Mouse (Mus musculus) neural tube, embryonic 12.5 days (tissue): ENCODE data around the gene Zfp748. TPM values are rescaled to one million over a fixed set of nuclear protein-coding genes. Genes with fewer than 3 reads are reported as not detected.

ENCODE experiments used
- ATAC-seq: fragments of 200-750 bp; cut with Nextera tagmentation; 2 replicates; pipeline ENCODE4 v1.8.0; 2017; ENCODE audit warnings: low read depth, mild to moderate bottlenecking, moderate TSS enrichment, moderate library complexity; ENCODE audit not compliant: low FRiP score
- H3K27ac ChIP-seq: fragments of 300-500 bp; sonication (generic); 2 replicates; pipeline ENCODE4 v1.5.1; 2016
- H3K27me3 ChIP-seq: fragments of 300-500 bp; sonication (generic); replicated peaks from 2 replicates; pipeline ENCODE4 v1.6.1; 2016; ENCODE audit warnings: mild to moderate bottlenecking
- H3K36me3 ChIP-seq: fragments of 300-500 bp; sonication (generic); 2 replicates; pipeline ENCODE4 v1.6.1; 2016; ENCODE audit warnings: mild to moderate bottlenecking
- H3K4me1 ChIP-seq: fragments of 300-500 bp; sonication (generic); 2 replicates; pipeline ENCODE4 v1.6.1; 2016
- H3K4me2 ChIP-seq: fragments of 300-500 bp; sonication (generic); replicated peaks from 2 replicates; pipeline ENCODE4 v1.6.1; 2016; ENCODE audit warnings: mild to moderate bottlenecking
- H3K4me3 ChIP-seq: fragments of 300-500 bp; sonication (generic); 2 replicates; pipeline ENCODE4 v1.5.1; 2016
- H3K9ac ChIP-seq: fragments of 300-500 bp; sonication (generic); 2 replicates; pipeline ENCODE4 v1.6.1; 2016; ENCODE audit warnings: mild to moderate bottlenecking
- H3K9me3 ChIP-seq: fragments of 300-500 bp; sonication (generic); 2 replicates; pipeline ENCODE4 v1.6.1; 2016; ENCODE audit warnings: mild to moderate bottlenecking
- WGBS: fragments of 180-500 bp; shearing (Covaris S2); methylation state at CpG from one replicate; pipeline ENCODE4 v1.1.7; 2016; 5-methylcytosine and 5-hydroxymethylcytosine counted together
- polyA plus RNA-seq: library from polyadenylated mRNA; unstranded; fragments of >200 nt; fragmentation: Nextera tagmentation; extraction: Ambion mirVana; gene quantifications from 2 replicates; pipeline ENCODE4 v1.2.1, GENCODE M21; 2016

Zfp748 gene
- 15.5 and 16.6 TPM in 2 replicates for polyA plus RNA-seq

- H3K4me3 ChIP-seq, result peak within 1 kb of the TSS; percentile 84
- H3K9ac ChIP-seq, result peak within 1 kb of the TSS; percentile 79
- no peaks in the 10 kb centered on the region for H3K9me3 ChIP-seq
- H3K4me1 ChIP-seq, result peaks cover 9% of the 10 kb centered on the region
- ATAC-seq, result no peak
- H3K27ac ChIP-seq, result peak within 1 kb of the TSS; percentile 65
- WGBS, result 77% methylated on average over 4 of the region's 4 CpGs
- H3K36me3 ChIP-seq, result no peaks in the 10 kb centered on the region
- H3K27me3 ChIP-seq, result no peaks in the 10 kb centered on the region
- H3K4me2 ChIP-seq, result peak within 1 kb of the TSS; percentile 65
These were observed at the start of gene Zfp748 for GRCm38 (mm10) chr13:67553730-67554129. TSS of gene Zfp748 (minus strand) at chr13:67553830.

DNA sequence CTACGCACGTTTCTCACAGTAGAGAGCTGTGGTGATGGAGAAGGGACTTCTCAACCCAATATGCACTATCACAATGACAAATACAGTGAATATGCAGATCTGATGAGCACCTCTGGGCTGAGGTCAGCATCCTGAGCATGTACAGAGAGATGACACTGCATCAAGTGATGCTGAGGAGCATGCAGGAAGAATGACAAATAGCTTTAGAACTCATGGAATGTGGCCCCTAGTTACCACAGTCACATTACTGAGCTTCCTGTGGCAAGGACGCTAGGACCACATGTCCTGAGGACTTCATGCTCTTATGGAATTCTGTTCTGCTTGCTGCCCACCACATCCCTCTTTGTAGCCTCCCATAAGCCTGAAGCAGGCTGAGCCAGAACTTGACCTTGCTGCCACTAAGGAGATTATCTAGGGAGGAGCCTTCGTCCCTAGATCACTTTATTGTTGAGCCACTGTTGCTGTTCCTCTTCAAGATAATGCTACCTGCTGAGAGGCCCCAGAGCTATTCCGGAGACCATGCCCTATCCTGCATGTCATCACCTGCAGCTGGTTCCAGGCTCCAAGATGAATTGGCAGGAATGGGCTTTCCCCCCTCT lies 19.1 kb upstream of the Zfp748 start:
- no peak overlapping the region for H3K4me2 ChIP-seq
- H3K27me3 ChIP-seq, result no peaks in the 10 kb centered on the region
- no peaks in the 10 kb centered on the region for H3K4me1 ChIP-seq
- ATAC-seq, result no peak
- no peak overlapping the region for H3K27ac ChIP-seq
- no peaks in the 10 kb centered on the region for H3K36me3 ChIP-seq
- H3K9me3 ChIP-seq, result no peaks in the 10 kb centered on the region
- 68% methylated on average over 5 of the region's 5 CpGs for WGBS
- no peak overlapping the region for H3K9ac ChIP-seq
- H3K4me3 ChIP-seq, result no peak overlapping the region

DNA sequence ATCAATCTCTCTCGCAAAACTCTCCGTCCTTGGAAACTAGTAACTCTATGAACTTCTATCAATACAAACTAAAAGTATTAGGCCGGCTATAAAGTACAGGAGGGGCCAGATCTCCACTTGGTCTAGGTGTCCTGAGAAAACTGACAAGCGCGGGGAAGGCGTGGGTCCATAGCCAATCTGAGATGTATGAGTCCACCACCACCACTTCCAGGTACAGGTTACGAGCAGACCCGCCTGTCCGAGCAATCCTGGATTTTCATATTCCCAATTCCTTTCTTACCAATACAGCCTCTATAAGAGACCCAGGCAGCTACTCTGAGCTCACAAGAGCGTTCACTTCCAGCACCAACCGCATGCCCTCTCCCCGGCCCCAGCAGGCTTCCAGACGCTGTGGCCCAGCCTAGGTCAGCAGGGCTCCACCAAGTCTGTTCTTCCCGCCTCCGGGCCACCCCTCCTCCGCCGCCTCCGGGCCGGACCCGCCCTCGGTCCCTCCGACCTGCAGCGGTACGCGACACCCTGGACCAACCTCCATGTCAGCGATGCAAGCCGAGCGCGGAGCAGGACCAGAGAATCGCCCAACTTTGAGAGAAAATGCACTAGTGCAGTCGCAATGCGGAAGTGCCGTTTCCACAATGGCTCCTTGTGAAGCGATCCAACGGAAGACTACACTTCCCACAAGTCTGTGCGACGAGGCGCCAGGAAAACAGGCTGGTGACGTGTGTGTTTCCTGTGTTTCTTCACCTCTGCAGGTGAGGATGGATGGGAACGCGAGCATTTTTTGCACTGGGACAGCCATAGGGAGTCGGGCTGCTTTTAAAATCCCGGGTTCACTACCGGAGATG lies 904 bp downstream of the Zfp748 start:
- H3K36me3 ChIP-seq, result no peaks in the 10 kb centered on the region
- under 1% methylated on average over 44 of the region's 44 CpGs for WGBS
- peak; percentile 98 for ATAC-seq
- peak overlapping the region; percentile 65 for H3K27ac ChIP-seq
- peak overlapping the region; percentile 79 for H3K9ac ChIP-seq
- H3K4me2 ChIP-seq, result peak overlapping the region; percentile 65
- H3K27me3 ChIP-seq, result no peaks in the 10 kb centered on the region
- no peaks in the 10 kb centered on the region for H3K9me3 ChIP-seq
- peak overlapping the region; percentile 84 for H3K4me3 ChIP-seq
- peaks cover 9% of the 10 kb centered on the region for H3K4me1 ChIP-seq

DNA sequence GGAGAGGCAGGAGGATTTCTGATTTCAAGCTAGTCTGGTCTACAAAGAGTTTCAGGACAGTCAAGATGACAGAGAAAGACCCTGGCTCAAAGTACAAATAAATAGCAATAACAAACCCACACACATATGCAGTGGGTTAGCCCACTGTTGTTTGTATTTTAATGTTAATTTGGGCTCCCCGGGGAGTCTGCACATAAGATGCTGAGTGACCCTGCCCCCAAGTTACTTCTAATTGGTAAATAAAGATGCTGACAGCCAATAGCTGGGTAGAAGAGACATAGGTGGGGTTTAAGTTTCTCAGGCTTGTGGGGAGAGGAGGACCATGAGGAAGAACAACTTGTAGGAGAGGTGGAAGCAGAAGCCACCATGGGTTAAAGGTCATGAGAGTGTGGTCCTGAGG lies 7.7 kb downstream of the Zfp748 start:
- Histone ChIP-seq H3K4me2 (no peak overlapping the region), H3K9ac (no peak overlapping the region), H3K4me3 (no peak overlapping the region), H3K27ac (no peak overlapping the region), H3K27me3 (no peaks in the 10 kb centered on the region), H3K9me3 (0 out of 2 replicates have a peak, but pooled peaks cover 5% of the 10 kb centered on the region), H3K36me3 (peaks cover 42% of the 10 kb centered on the region), H3K4me1 (no peaks in the 10 kb centered on the region)
- ATAC-seq, result no peak
- WGBS, result 65% methylated on average over 1 of the region's 1 CpGs

GRCm38 (mm10) chr13:67527049-67527730 lies 26.4 kb downstream of the Zfp748 start:
- Histone ChIP-seq H3K36me3 (no peaks in the 10 kb centered on the region), H3K4me1 (peaks cover 12% of the 10 kb centered on the region; the same call in 1 of the 2 replicates), H3K27ac (no peak overlapping the region), H3K4me2 (no peak overlapping the region), H3K27me3 (no peaks in the 10 kb centered on the region), H3K9ac (no peak overlapping the region), H3K4me3 (no peak overlapping the region), H3K9me3 (no peaks in the 10 kb centered on the region)
- ATAC-seq, result no peak
- 51% methylated on average over 3 of the region's 3 CpGs for WGBS

DNA sequence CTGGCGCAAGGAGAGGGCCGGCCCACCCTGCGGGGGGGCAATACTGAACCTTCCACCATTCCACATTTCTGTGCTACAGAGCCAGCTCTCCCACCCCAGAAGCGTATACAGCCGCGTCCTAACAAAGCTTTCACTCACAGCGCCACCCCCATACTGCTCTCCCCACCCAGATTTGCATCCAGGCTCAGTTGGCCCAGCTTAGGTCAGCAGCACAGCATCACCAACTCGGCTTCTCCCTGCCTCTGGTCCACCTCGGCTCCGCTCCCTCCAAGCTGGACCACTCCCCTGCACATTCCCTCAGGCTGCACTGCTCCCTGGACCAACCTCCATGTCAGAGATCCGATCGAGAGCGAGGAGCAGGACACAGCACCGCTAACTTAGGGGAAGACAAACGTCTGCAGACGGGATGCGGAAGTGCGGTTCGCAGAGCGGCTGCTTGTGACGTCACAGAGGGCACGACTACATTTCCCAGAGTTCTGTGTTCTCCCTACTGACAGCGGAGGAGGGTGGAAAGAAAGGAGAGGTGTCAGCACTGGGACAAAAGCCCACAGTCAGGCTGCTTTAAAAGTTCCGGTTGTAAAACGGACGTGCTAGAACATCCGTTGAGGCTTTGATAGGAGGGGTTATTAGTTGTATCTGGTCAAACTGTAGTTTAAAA lies 27.7 kb downstream of the Zfp748 start, which contains the start of the genes Gm26965 and Zfp87:
Gm26965 (minus strand) TSS at position 399 of the 658 bp plus-strand sequence.
Zfp87 (minus strand) TSS at position 425 of the 658 bp plus-strand sequence.
- WGBS, result under 1% methylated on average over 27 of the region's 27 CpGs
- Histone ChIP-seq H3K27ac (0 out of 2 replicates have a peak within 1 kb of the TSS, but pooled peaks have one; percentile 9), H3K4me2 (peak within 1 kb of the TSS; percentile 74), H3K27me3 (no peaks in the 10 kb centered on the region), H3K4me1 (peaks cover 12% of the 10 kb centered on the region; the same call in 1 of the 2 replicates), H3K9ac (peak within 1 kb of the TSS; percentile 80), H3K9me3 (no peaks in the 10 kb centered on the region), H3K4me3 (peak within 1 kb of the TSS; percentile 72), H3K36me3 (peaks cover 1% of the 10 kb centered on the region)
- ATAC-seq, result peak; percentile 98

DNA sequence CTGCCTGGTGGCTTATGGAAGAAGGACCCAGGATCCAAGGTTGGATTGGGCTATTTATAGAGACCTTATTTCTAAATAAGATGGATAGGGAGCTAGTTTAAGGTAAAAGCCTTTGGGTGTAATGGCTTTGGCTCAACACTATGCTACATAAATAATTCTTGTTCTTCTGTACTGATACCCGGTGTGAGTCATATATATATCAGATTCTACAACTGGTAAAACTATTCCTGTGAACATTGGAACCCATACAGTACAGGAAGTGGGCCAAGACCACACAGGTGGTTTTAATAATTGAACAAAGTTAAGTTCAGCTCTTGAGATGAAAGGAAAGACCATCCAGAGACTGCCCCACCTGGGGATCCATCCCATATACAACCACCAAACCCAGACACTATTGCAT lies 52.7 kb downstream of the Zfp748 start:
- H3K36me3 ChIP-seq, result no peaks in the 10 kb centered on the region
- no peaks in the 10 kb centered on the region for H3K9me3 ChIP-seq
- 78% methylated on average over 1 of the region's 1 CpGs for whole genome bisulfite sequencing
- no peak overlapping the region for H3K9ac ChIP-seq
- H3K4me2 ChIP-seq, result no peak overlapping the region
- peaks cover 7% of the 10 kb centered on the region for H3K4me1 ChIP-seq
- no peaks in the 10 kb centered on the region for H3K27me3 ChIP-seq
- no peak overlapping the region for H3K27ac ChIP-seq
- H3K4me3 ChIP-seq, result no peak overlapping the region
- peak; percentile 19 for ATAC-seq

- peaks cover 2% of the 10 kb centered on the region; the same call in 1 of the 2 replicates for H3K36me3 ChIP-seq
- no peak within 1 kb of the TSS for H3K27ac ChIP-seq
These were observed 53.4 kb downstream of the Zfp748 start, which contains the start of gene Zfp58 for GRCm38 (mm10) chr13:67500084-67500719. TSS of gene Zfp58 (minus strand) at chr13:67500555.

GRCm38 (mm10) chr13:67495631-67496030 lies 58.0 kb downstream of the Zfp748 start:
- Histone ChIP-seq H3K9me3 (peaks cover 14% of the 10 kb centered on the region), H3K27ac (no peak overlapping the region), H3K4me2 (no peak overlapping the region), H3K4me3 (no peak overlapping the region), H3K27me3 (no peaks in the 10 kb centered on the region), H3K36me3 (peaks cover 44% of the 10 kb centered on the region), H3K4me1 (peaks cover 7% of the 10 kb centered on the region), H3K9ac (no peak overlapping the region)
- 93% methylated on average over 1 of the region's 1 CpGs for WGBS
- no peak for ATAC-seq

More at GRCm38 (mm10) chr13:67500084-67500719, 53.4 kb downstream of the Zfp748 start, which contains the start of gene Zfp58:
- H3K4me2 ChIP-seq, result peak within 1 kb of the TSS; percentile 82
- H3K4me1 ChIP-seq, result peaks cover 7% of the 10 kb centered on the region
- peak within 1 kb of the TSS; percentile 75 for H3K4me3 ChIP-seq
- ATAC-seq, result peak; percentile 95
- WGBS, result under 1% methylated on average over 22 of the region's 22 CpGs
- H3K9me3 ChIP-seq, result no peaks in the 10 kb centered on the region
- no peaks in the 10 kb centered on the region for H3K27me3 ChIP-seq
- H3K9ac ChIP-seq, result peak within 1 kb of the TSS; percentile 65
